Mouse (Mus musculus) C2C12 (cell line): ENCODE measurements around the gene Ppp1r14d. TPM values are rescaled to one million over a fixed set of nuclear protein-coding genes. Genes with fewer than 3 reads are reported as not detected.

Experiments used
- H3K27me3 ChIP-seq: one replicate; pipeline ENCODE4 v1.6.1; 2011; ENCODE audit not compliant: control insufficient read depth, insufficient read depth, insufficient read length
- H3K36me3 ChIP-seq: one replicate; pipeline ENCODE4 v1.6.1; 2011; ENCODE audit not compliant: control insufficient read depth, insufficient read depth
- H3K4me3 ChIP-seq: one replicate; pipeline ENCODE4 v1.5.1; 2011; ENCODE audit warnings: mild to moderate bottlenecking, control low read depth; ENCODE audit not compliant: poor library complexity, insufficient read depth, severe bottlenecking
- H3K79me2 ChIP-seq: one replicate; pipeline ENCODE4 v1.6.1; 2011; ENCODE audit not compliant: control insufficient read depth, insufficient read depth
- H3K79me3 ChIP-seq: one replicate; pipeline ENCODE4 v1.6.1; 2011; ENCODE audit warnings: low read depth, control low read depth
- H3ac ChIP-seq: one replicate; pipeline ENCODE3; 2011; ENCODE audit warnings: low read depth; ENCODE audit not compliant: control insufficient read depth, insufficient read length
- CEBPB ChIP-seq: IDR thresholded peaks from one replicate; pipeline ENCODE4 v1.6.1; 2011; ENCODE audit warnings: low read depth, mild to moderate bottlenecking, control low read depth, moderate library complexity
- CTCF ChIP-seq: IDR thresholded peaks from one replicate; pipeline ENCODE4 v1.5.1; 2011; ENCODE audit not compliant: control insufficient read depth, insufficient read depth, insufficient read length
- FOSL1 ChIP-seq: IDR thresholded peaks from one replicate; pipeline ENCODE4 v1.8.0; 2011; ENCODE audit warnings: mild to moderate bottlenecking, low read length; ENCODE audit not compliant: poor library complexity, insufficient read depth, severe bottlenecking
- MAX ChIP-seq: IDR thresholded peaks from one replicate; pipeline ENCODE4 v1.6.1; 2011; ENCODE audit warnings: mild to moderate bottlenecking, control low read depth
- MYOD1 ChIP-seq: IDR thresholded peaks from one replicate; pipeline ENCODE4 v1.6.1; 2011; ENCODE audit warnings: low read depth; ENCODE audit not compliant: control insufficient read depth, insufficient read length
- MYOG ChIP-seq: IDR thresholded peaks from one replicate; pipeline ENCODE4 v1.6.1; 2011; ENCODE audit not compliant: control insufficient read depth, insufficient read length; ENCODE audit errors: extremely low read depth
- USF1 ChIP-seq: IDR thresholded peaks from one replicate; pipeline ENCODE4 v1.6.1; 2011; ENCODE audit warnings: low read depth, mild to moderate bottlenecking, control low read depth, moderate library complexity
- polyA plus RNA-seq: library from polyadenylated mRNA; unstranded; fragments of >200 nt; fragmentation: generic; extraction: Trizol; gene quantifications from one replicate; pipeline ENCODE4 v1.2.1, GENCODE M21; 2012; ENCODE audit warnings: missing spikeins

Ppp1r14d gene
- polyA plus RNA-seq, 1 experiment: 0.12 TPM

GRCm38 (mm10) chr2:119208344-119209175 lies 21.1 kb downstream of the Ppp1r14d start, which contains the start of the genes Zfyve19 and Dnajc17:
TSS of gene Zfyve19 (plus strand) at chr2:119208617.
TSS of gene Dnajc17 (minus strand) at chr2:119208795.
- H3K4me3 ChIP-seq: peak within 1 kb of the TSS; percentile 66
- peak; percentile 33 for TF ChIP-seq MAX
- no peak for TF ChIP-seq USF1

GRCm38 (mm10) chr2:119207961-119208343 lies 21.8 kb downstream of the Ppp1r14d start:
- Histone ChIP-seq H3ac (peak overlapping the region; percentile 39), H3K79me2 (peaks cover 33% of the 10 kb centered on the region), H3K4me3 (peak overlapping the region; percentile 66), H3K79me3 (peaks cover 8% of the 10 kb centered on the region), H3K27me3 (no peaks in the 10 kb centered on the region), H3K36me3 (no peaks in the 10 kb centered on the region)
- no peak for TF ChIP-seq CEBPB

More at GRCm38 (mm10) chr2:119208344-119209175, 21.1 kb downstream of the Ppp1r14d start, which contains the start of the genes Zfyve19 and Dnajc17:
- H3ac ChIP-seq: peak within 1 kb of the TSS; percentile 92
- H3K79me2 ChIP-seq: peaks cover 33% of the 10 kb centered on the region
- H3K79me3 ChIP-seq: peaks cover 8% of the 10 kb centered on the region
- H3K36me3 ChIP-seq: peaks cover 5% of the 10 kb centered on the region
- H3K27me3 ChIP-seq: no peaks in the 10 kb centered on the region

- TF ChIP-seq MAX: no peak
- Histone ChIP-seq H3K79me2 (peaks cover 25% of the 10 kb centered on the region), H3K4me3 (no peak overlapping the region), H3ac (no peak overlapping the region), H3K36me3 (no peaks in the 10 kb centered on the region), H3K79me3 (peaks cover 8% of the 10 kb centered on the region), H3K27me3 (no peaks in the 10 kb centered on the region)
These were observed 25.7 kb downstream of the Ppp1r14d start for GRCm38 (mm10) chr2:119203871-119204460.

- Histone ChIP-seq H3ac (no peak overlapping the region), H3K79me2 (peaks cover 22% of the 10 kb centered on the region), H3K79me3 (peaks cover 8% of the 10 kb centered on the region), H3K36me3 (no peaks in the 10 kb centered on the region), H3K4me3 (no peak overlapping the region), H3K27me3 (no peaks in the 10 kb centered on the region)
- no peak for TF ChIP-seq MYOD1
- TF ChIP-seq FOSL1: no peak
- no peak for TF ChIP-seq CEBPB
- TF ChIP-seq MAX: no peak
- TF ChIP-seq MYOG: no peak
- TF ChIP-seq CTCF: no peak
- TF ChIP-seq USF1: no peak
These were observed 26.7 kb downstream of the Ppp1r14d start for GRCm38 (mm10) chr2:119202914-119203453.

- H3K27me3 ChIP-seq: no peaks in the 10 kb centered on the region
- no peak overlapping the region for H3ac ChIP-seq
- H3K79me2 ChIP-seq: no peaks in the 10 kb centered on the region
- TF ChIP-seq MAX: no peak
- no peak for TF ChIP-seq FOSL1
- no peak for TF ChIP-seq CEBPB
- no peak for TF ChIP-seq USF1
- H3K79me3 ChIP-seq: no peaks in the 10 kb centered on the region
- H3K36me3 ChIP-seq: no peaks in the 10 kb centered on the region
- H3K4me3 ChIP-seq: no peak overlapping the region
These were observed 30.8 kb downstream of the Ppp1r14d start for GRCm38 (mm10) chr2:119198934-119199333.

- no peaks in the 10 kb centered on the region for H3K79me3 ChIP-seq
- H3K4me3 ChIP-seq: no peak overlapping the region
- TF ChIP-seq MYOD1 (no peak), MYOG (no peak), USF1 (no peak), CEBPB (no peak), FOSL1 (no peak), MAX (no peak), CTCF (no peak)
- H3K79me2 ChIP-seq: no peaks in the 10 kb centered on the region
- H3ac ChIP-seq: no peak overlapping the region
- H3K27me3 ChIP-seq: no peaks in the 10 kb centered on the region
- no peaks in the 10 kb centered on the region for H3K36me3 ChIP-seq
These were observed 31.7 kb downstream of the Ppp1r14d start for GRCm38 (mm10) chr2:119198049-119198448.
